Mouse (Mus musculus): Measurements from ENCODE around the gene Myo6. TPM values are rescaled to one million over a fixed set of nuclear protein-coding genes. Genes with fewer than 3 reads are reported as not detected.

Gene Myo6
- total and polyA plus RNA-seq, 3 experiments, result 6.0 to 39.5 (median 11.0) TPM

DNA sequence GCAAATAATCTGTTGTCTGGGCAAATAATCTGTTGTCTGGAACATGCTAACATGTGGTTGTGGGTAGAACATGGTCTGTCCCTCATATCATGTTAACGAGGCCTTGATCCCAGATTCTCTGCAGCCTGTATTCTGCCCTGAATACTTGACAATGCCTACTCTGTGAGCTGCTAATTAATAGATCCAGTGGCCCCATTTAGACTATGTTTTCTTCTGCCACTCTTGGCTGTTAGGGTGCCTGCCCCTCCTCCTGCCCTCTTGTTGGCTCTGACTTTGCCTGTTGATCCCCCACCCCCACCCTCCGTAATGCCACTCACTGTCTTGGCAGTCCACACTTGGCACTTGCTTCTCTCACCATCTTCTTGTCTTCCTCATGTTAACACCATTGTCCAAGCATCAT lies 13.8 kb downstream of the Myo6 start:
- Histone ChIP-seq H3K9ac (ENCODE audit: insufficient read depth, low read depth) (no peak overlapping the region), H3K27me3 (replicated peaks) (no peaks in the 10 kb centered on the region), H3K36me3 (replicated peaks in 1 of 2; ENCODE audit: control insufficient read depth in 1 of 2, insufficient read depth in 1 of 2, low read length in 1 of 2) (no peaks in the 10 kb centered on the region), H3K4me3 (replicated peaks in 1 of 3; ENCODE audit: low read depth in 2 of 3, low read length in 2 of 3, poor library complexity in 1 of 3) (no peak overlapping the region), H3K27ac (ENCODE audit: insufficient read depth, low read depth) (no peak overlapping the region), H3K9me3 (replicated peaks; ENCODE audit: low read length) (no peaks in the 10 kb centered on the region), H3K4me2 (ENCODE audit: insufficient read depth, low read depth, poor library complexity, severe bottlenecking) (no peak overlapping the region), H3K79me2 (replicated peaks; ENCODE audit: control insufficient read depth, extremely low read depth, insufficient read depth, poor library complexity, severe bottlenecking) (no peaks in the 10 kb centered on the region), H3K4me1 (ENCODE audit: control insufficient read depth in 1 of 2, insufficient read depth in 2 of 2) (peaks cover under 1 to 2% of the 10 kb centered on the region in 2 experiments; a peak in 3 of 4 replicates)
- dilution Hi-C loops (cut with MboI; ENCODE audit: extremely low pct_ligation_motif_present, extremely low pct_unique_long_range_greater_than_20kb, low sequenced_read_pairs), result no loop called here
- TF ChIP-seq TCF12 (IDR thresholded peaks at IDR 0.05; ENCODE audit: low read depth, low read length), result no peak
- TF ChIP-seq CHD1 (IDR thresholded peaks at IDR 0.05; ENCODE audit: low read depth, low read length), result no peak
- no peak for TF ChIP-seq ZMIZ1 (IDR thresholded peaks at IDR 0.05; ENCODE audit: low read depth, low read length)
- no peak for TF ChIP-seq CTCF (conservative IDR thresholded peaks at IDR 0.05 in 1 of 2, IDR thresholded peaks at IDR 0.05 in 1 of 2; ENCODE audit: low read depth in 2 of 2, low read length in 2 of 2)
- no peak for TF ChIP-seq BHLHE40 (IDR thresholded peaks at IDR 0.05; ENCODE audit: low read depth, low read length)
- no peak for TF ChIP-seq MXI1 (IDR thresholded peaks at IDR 0.05; ENCODE audit: low read depth, low read length)
- no peak for TF ChIP-seq MAZ (IDR thresholded peaks at IDR 0.05; ENCODE audit: low read depth, low read length)
- no peak for TF ChIP-seq MAX (IDR thresholded peaks at IDR 0.05; ENCODE audit: low read length)
- TF ChIP-seq IRF4 (IDR thresholded peaks at IDR 0.05; ENCODE audit: low read depth, low read length), result no peak
- TF ChIP-seq USF1 (IDR thresholded peaks at IDR 0.05; ENCODE audit: low read depth, low read length), result no peak
- no peak for TF ChIP-seq ELF1 (IDR thresholded peaks at IDR 0.05; ENCODE audit: low read depth, low read length)
- no peak for TF ChIP-seq SMC3 (IDR thresholded peaks at IDR 0.05; ENCODE audit: low read depth, low read length)
- TF ChIP-seq TBP (conservative IDR thresholded peaks at IDR 0.05; ENCODE audit: low read depth, low read length), result no peak
- no peak for TF ChIP-seq PAX5 (IDR thresholded peaks at IDR 0.05; ENCODE audit: low read length)
- TF ChIP-seq JUN (IDR thresholded peaks at IDR 0.05; ENCODE audit: insufficient read depth, low read depth, low read length), result no peak
- no peak for TF ChIP-seq E2F4 (IDR thresholded peaks at IDR 0.05; ENCODE audit: insufficient replicate concordance, low read depth, low read length)
- no peak for TF ChIP-seq UBTF (IDR thresholded peaks at IDR 0.05; ENCODE audit: low read depth, low read length)
- no peak for TF ChIP-seq POLR2AphosphoS2 (IDR thresholded peaks at IDR 0.05; ENCODE audit: low read depth, low read length)
- in situ Hi-C loops (cut with MboI; ENCODE audit: low pct_ligation_motif_present, low pct_unique_long_range_greater_than_20kb, low sequenced_read_pairs), result no loop called here
- no peak for DNase-seq (ENCODE audit: extremely low read depth)

DNA sequence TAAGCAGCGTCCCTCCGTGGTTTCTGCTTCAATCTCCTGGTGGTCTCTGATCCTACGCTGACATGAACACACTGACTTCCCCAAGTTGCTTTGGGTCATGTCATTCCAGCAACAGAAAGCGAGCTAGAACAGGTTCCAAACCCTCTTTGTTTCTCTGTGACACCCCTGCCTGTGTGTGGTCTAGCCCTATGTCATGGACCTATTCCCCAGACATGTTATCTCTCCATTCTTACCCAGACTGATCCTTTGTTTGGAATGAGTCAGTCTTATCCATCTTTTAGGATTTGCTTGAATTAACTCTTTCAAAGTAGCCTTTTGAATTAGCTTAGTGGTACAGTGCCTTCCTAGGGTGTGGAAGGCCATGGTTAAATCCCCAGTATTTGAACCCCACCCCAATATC lies 14.9 kb downstream of the Myo6 start:
- Histone ChIP-seq H3K4me3 (replicated peaks in 1 of 3; ENCODE audit: low read depth in 2 of 3, low read length in 2 of 3, poor library complexity in 1 of 3) (no peak overlapping the region), H3K9me3 (replicated peaks; ENCODE audit: low read length) (no peaks in the 10 kb centered on the region), H3K4me1 (ENCODE audit: control insufficient read depth in 1 of 2, insufficient read depth in 2 of 2) (no peaks in the 10 kb centered on the region), H3K4me2 (ENCODE audit: insufficient read depth, low read depth, poor library complexity, severe bottlenecking) (no peak overlapping the region), H3K27ac (ENCODE audit: insufficient read depth, low read depth) (no peak overlapping the region), H3K27me3 (replicated peaks) (no peaks in the 10 kb centered on the region), H3K36me3 (replicated peaks in 1 of 2; ENCODE audit: control insufficient read depth in 1 of 2, insufficient read depth in 1 of 2, low read length in 1 of 2) (no peaks in the 10 kb centered on the region), H3K9ac (ENCODE audit: insufficient read depth, low read depth) (no peak overlapping the region), H3K79me2 (replicated peaks; ENCODE audit: control insufficient read depth, extremely low read depth, insufficient read depth, poor library complexity, severe bottlenecking) (no peaks in the 10 kb centered on the region)
- DNase-seq (ENCODE audit: extremely low read depth), result no peak
- TF ChIP-seq CTCF (conservative IDR thresholded peaks at IDR 0.05 in 1 of 2, IDR thresholded peaks at IDR 0.05 in 1 of 2; ENCODE audit: low read depth in 2 of 2, low read length in 2 of 2), result no peak
- TF ChIP-seq POLR2A (IDR thresholded peaks at IDR 0.05; ENCODE audit: low read depth, low read length), result no peak
- no peak for TF ChIP-seq MAZ (IDR thresholded peaks at IDR 0.05; ENCODE audit: low read depth, low read length)
- TF ChIP-seq NELFE (IDR thresholded peaks at IDR 0.05; ENCODE audit: low read depth, low read length), result no peak
- no peak for TF ChIP-seq SIN3A (IDR thresholded peaks at IDR 0.05; ENCODE audit: low read length)
- TF ChIP-seq EP300 (IDR thresholded peaks at IDR 0.05; ENCODE audit: low read length), result no peak
- no peak for TF ChIP-seq NRF1 (IDR thresholded peaks at IDR 0.05; ENCODE audit: low read depth, low read length)
- TF ChIP-seq MEF2A (IDR thresholded peaks at IDR 0.05; ENCODE audit: borderline replicate concordance, low read depth, low read length), result no peak
- no peak for TF ChIP-seq TBP (conservative IDR thresholded peaks at IDR 0.05; ENCODE audit: low read depth, low read length)
- in situ Hi-C loops (cut with MboI; ENCODE audit: low pct_ligation_motif_present, low pct_unique_long_range_greater_than_20kb, low sequenced_read_pairs), result no loop called here
- dilution Hi-C loops (cut with MboI; ENCODE audit: extremely low pct_ligation_motif_present, extremely low pct_unique_long_range_greater_than_20kb, low sequenced_read_pairs), result no loop called here

Data from CH12.LX (cell line).